ENCODE assay signal across 14 mouse cellular contexts in genomic region chr14:80016112-80016511, GRCm38 (mm10). TPM values are rescaled to one million over a fixed set of nuclear protein-coding genes. Genes with fewer than 3 reads are reported as not detected.
A peak's percentile ranks its signal among the peaks of the same experiment; 100 is the strongest.
DNase-seq lines count a peak whose midpoint lies in the region; ATAC-seq and TF ChIP-seq lines count a peak whose summit lies in the region.
"Had no signal": no experiment of that assay in that cellular context is flagged by ENCODE, and none has a peak within 500 bp of the region (broad histone marks: within the 10 kb centered on the region; RNA-seq: fewer than 3 reads in every experiment).

No protein-coding gene starts in this region.

- TF ChIP-seq POLR2A in lung, adult 2 months (IDR thresholded peaks at IDR 0.05; ENCODE audit: borderline replicate concordance, extremely low read depth, low read depth, low read length): no peak

- 0 out of 2 replicates have a peak overlapping the region, but pooled peaks have one; percentile 10 for H3K27ac ChIP-seq in forebrain, embryonic 13.5 days
- no peak overlapping the region for H3K27ac ChIP-seq in forebrain, postnatal 0 days (ENCODE audit: low read depth, low read length)
- peak overlapping the region; percentile 47 for H3K27ac ChIP-seq in lung, embryonic 16.5 days (ENCODE audit: low read length)
- H3K27ac ChIP-seq in limb, embryonic 15.5 days: peak overlapping the region; percentile 17; the same call in 1 of the 2 replicates
- H3K27ac ChIP-seq: hindbrain, postnatal 0 days had no signal

- no peak for TF ChIP-seq CTCF in forebrain, postnatal 0 days (IDR thresholded peaks at IDR 0.05; ENCODE audit: low read depth)
- no peak for TF ChIP-seq CTCF in lung, adult 2 months (IDR thresholded peaks at IDR 0.05; ENCODE audit: insufficient read depth, low read length)

- H3K27me3 ChIP-seq in forebrain, embryonic 13.5 days: no peaks in the 10 kb centered on the region
- no peaks in the 10 kb centered on the region for H3K27me3 ChIP-seq in forebrain, postnatal 0 days (ENCODE audit: insufficient read depth, low read length)
- H3K27me3 ChIP-seq in lung, embryonic 16.5 days (ENCODE audit: control insufficient read depth, insufficient read depth, low read depth, low read length): no peaks in the 10 kb centered on the region
- H3K27me3 ChIP-seq in limb, embryonic 15.5 days: no peaks in the 10 kb centered on the region
- H3K27me3 ChIP-seq: forebrain, embryonic 15.5 days had no signal

- no peaks in the 10 kb centered on the region for H3K9me3 ChIP-seq in forebrain, embryonic 13.5 days (replicated peaks)
- H3K9me3 ChIP-seq in forebrain, postnatal 0 days (ENCODE audit: low read length): no peaks in the 10 kb centered on the region
- no peaks in the 10 kb centered on the region for H3K9me3 ChIP-seq in lung, embryonic 16.5 days (ENCODE audit: control insufficient read depth, low read length)
- H3K9me3 ChIP-seq in limb, embryonic 15.5 days: no peaks in the 10 kb centered on the region
- H3K9me3 ChIP-seq: forebrain, embryonic 15.5 days had no signal

- peaks cover 35% of the 10 kb centered on the region for H3K4me1 ChIP-seq in forebrain, embryonic 13.5 days
- peaks cover 7% of the 10 kb centered on the region; the same call in 1 of the 2 replicates for H3K4me1 ChIP-seq in forebrain, postnatal 0 days (ENCODE audit: insufficient read depth)
- H3K4me1 ChIP-seq in lung, embryonic 16.5 days (replicated peaks; ENCODE audit: control insufficient read depth, insufficient read depth, low read length): peaks cover 16% of the 10 kb centered on the region
- H3K4me1 ChIP-seq in lung, adult 2 months (ENCODE audit: control insufficient read depth, insufficient read depth, low read length): no peaks in the 10 kb centered on the region
- H3K4me1 ChIP-seq in limb, embryonic 15.5 days: peaks cover 9% of the 10 kb centered on the region; the same call in 1 of the 2 replicates

- H3K36me3 ChIP-seq in forebrain, embryonic 13.5 days (ENCODE audit: poor library complexity, severe bottlenecking): no peaks in the 10 kb centered on the region
- H3K36me3 ChIP-seq in forebrain, postnatal 0 days (ENCODE audit: insufficient read depth): no peaks in the 10 kb centered on the region
- H3K36me3 ChIP-seq in lung, embryonic 16.5 days (ENCODE audit: control insufficient read depth, insufficient read depth, low read length): no peaks in the 10 kb centered on the region
- no peaks in the 10 kb centered on the region for H3K36me3 ChIP-seq in limb, embryonic 15.5 days
- H3K36me3 ChIP-seq: forebrain, embryonic 15.5 days had no signal

- no peak for DNase-seq in forebrain, postnatal 0 days
- no peak for DNase-seq in lung, adult 2 months
- peak; percentile 20 to 25 for DNase-seq in adrenal gland, postnatal 36 days
- DNase-seq in gastrocnemius, adult 8-10 months (ENCODE audit: low spot score in 2 of 2): no peak
- no peak for DNase-seq in natural killer cell, adult 2 months (ENCODE audit: low spot score in 2 of 2)
- DNase-seq: thymus, adult 2 months had no signal

- no peak for ATAC-seq in forebrain, embryonic 13.5 days
- ATAC-seq in forebrain, postnatal 0 days: no peak
- ATAC-seq in lung, embryonic 16.5 days (ENCODE audit: low read depth): peak; percentile 68; the same call in 1 of the 2 replicates
- no peak for ATAC-seq in limb, embryonic 15.5 days (ENCODE audit: insufficient number of reproducible peaks, low FRiP score, low TSS enrichment, low read depth)
- ATAC-seq: forebrain, embryonic 15.5 days; hindbrain, postnatal 0 days had no signal

- no peak overlapping the region for H3K9ac ChIP-seq in forebrain, embryonic 13.5 days
- no peak overlapping the region for H3K9ac ChIP-seq in forebrain, postnatal 0 days
- no peak overlapping the region for H3K9ac ChIP-seq in lung, embryonic 16.5 days (ENCODE audit: low read length)
- no peak overlapping the region for H3K9ac ChIP-seq in limb, embryonic 15.5 days
- H3K9ac ChIP-seq: forebrain, embryonic 15.5 days had no signal

- no peak overlapping the region for H3K4me3 ChIP-seq in forebrain, embryonic 13.5 days
- no peak overlapping the region for H3K4me3 ChIP-seq in forebrain, postnatal 0 days (ENCODE audit: low read depth, low read length)
- no peak overlapping the region for H3K4me3 ChIP-seq in lung, embryonic 16.5 days (ENCODE audit: low read length)
- H3K4me3 ChIP-seq in lung, adult 2 months (replicated peaks; ENCODE audit: extremely low read depth, low read depth, low read length): no peak overlapping the region
- no peak overlapping the region for H3K4me3 ChIP-seq in limb, embryonic 15.5 days
- H3K4me3 ChIP-seq: forebrain, embryonic 15.5 days had no signal

- no peak overlapping the region for H3K4me2 ChIP-seq in forebrain, embryonic 13.5 days
- H3K4me2 ChIP-seq in forebrain, postnatal 0 days (ENCODE audit: low read depth): no peak overlapping the region
- no peak overlapping the region for H3K4me2 ChIP-seq in lung, embryonic 16.5 days (ENCODE audit: low read depth, low read length)
- no peak overlapping the region for H3K4me2 ChIP-seq in limb, embryonic 15.5 days
- H3K4me2 ChIP-seq: forebrain, embryonic 15.5 days had no signal

RNA-seq across cellular contexts. Expression of gene Olfm4, which starts 32.2 kb away (rescaled TPM):
- 0.56 and 0.62 TPM in 2 replicates for polyA plus RNA-seq in forebrain, embryonic 13.5 days (2015; fragmentation: Nextera tagmentation; extraction: Ambion mirVana)
- 1.7 and 2.5 TPM in 2 replicates for total RNA-seq in forebrain, postnatal 0 days (2014; rRNA removed)
- 1.7 and 2.3 TPM in 2 replicates for polyA plus RNA-seq in forebrain, postnatal 0 days (2015; fragmentation: Nextera tagmentation; extraction: Ambion mirVana)
- polyA plus RNA-seq in lung, embryonic 16.5 days (2015; fragmentation: Nextera tagmentation; extraction: Ambion mirVana): 1.4 and 2.5 TPM in 2 replicates
- polyA plus RNA-seq in lung, adult 2 months (2012; rRNA removed): 0.03 TPM in 1 of 2 replicates, not detected in the other
- total RNA-seq in adrenal gland, postnatal 36 days (2021): not detected
- 0.82 and 1.3 TPM in 2 replicates for polyA plus RNA-seq in limb, embryonic 15.5 days (2015; fragmentation: Nextera tagmentation; extraction: Ambion mirVana)
- not detected for total RNA-seq in gastrocnemius, adult 8-10 months (2022)
- total RNA-seq: MEL had no signal
- polyA plus RNA-seq: C2C12; liver, adult 2 months had no signal

Comparison
In these comparisons a context has a peak if more than half of its experiments do, and no peak if none do; other contexts are left out.
1. DNase-seq: peak in adrenal gland, postnatal 36 days (2 of 2); none in forebrain, postnatal 0 days (single experiment), lung, adult 2 months (single experiment), gastrocnemius, adult 8-10 months (0 of 2) and natural killer cell, adult 2 months (0 of 2).